Mouse (Mus musculus): Measurements from ENCODE around the gene Gm3435. TPM values are rescaled to one million over a fixed set of nuclear protein-coding genes. Genes with fewer than 3 reads are reported as not detected.
"Not testable (repeated sequence)": the region's sequence is repeated elsewhere in the genome, so short reads cannot be mapped to it uniquely, and the experiment has no call there.

Gene Gm3435
- polyA plus RNA-seq (2015; fragmentation: Nextera tagmentation; extraction: Ambion mirVana): 5.0 and 6.7 TPM in 2 replicates

DNA sequence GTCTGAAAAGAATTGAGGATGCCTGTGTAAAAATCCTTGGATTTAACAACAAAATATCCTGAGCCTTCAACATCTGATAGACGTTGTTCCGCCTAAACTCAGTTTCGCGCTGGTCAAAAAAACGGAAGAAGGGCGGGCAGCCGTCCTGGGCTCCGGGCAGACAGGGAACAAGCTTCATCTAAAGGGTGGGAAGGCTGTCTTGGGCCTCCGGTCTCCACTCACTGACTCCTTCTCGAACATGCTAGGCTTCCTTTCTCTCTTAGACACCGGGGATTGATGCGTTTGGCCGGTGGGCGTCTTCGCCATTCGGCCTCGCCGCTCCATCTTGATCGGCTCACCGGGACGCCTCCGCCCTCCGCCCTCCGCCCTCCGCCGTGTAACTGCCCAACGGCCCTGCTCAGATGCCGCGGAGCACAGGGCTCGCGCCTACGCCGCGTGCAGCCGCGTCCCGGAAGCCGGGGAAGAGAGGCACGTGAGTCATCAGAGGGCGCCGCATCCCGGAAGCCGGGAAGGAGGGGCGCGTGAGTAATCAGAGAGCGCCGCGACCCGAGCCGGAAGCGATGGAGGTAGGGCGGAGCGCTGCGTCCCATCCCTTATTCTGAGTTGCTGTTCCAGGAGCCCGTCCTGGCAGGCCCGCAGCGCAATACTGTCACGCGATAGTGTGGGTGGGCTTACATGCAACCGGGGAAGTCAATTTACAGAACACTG lies at the start of gene Gm3435:
Gm3435 (plus strand) TSS at position 471 of the 708 bp plus-strand sequence.
- H3K36me3 ChIP-seq (ENCODE audit: control insufficient read depth, insufficient read depth, low read length); H3K27ac ChIP-seq (ENCODE audit: low read depth, low read length); H3K4me3 ChIP-seq (ENCODE audit: low read length); H3K27me3 ChIP-seq (replicated peaks; ENCODE audit: control insufficient read depth, insufficient read depth, low read length); H3K9me3 ChIP-seq (ENCODE audit: control insufficient read depth, low read length); H3K9ac ChIP-seq (ENCODE audit: low read depth, low read length); H3K4me2 ChIP-seq (ENCODE audit: low read length); H3K4me1 ChIP-seq (ENCODE audit: control insufficient read depth, insufficient read depth, low read depth, low read length): not testable (repeated sequence)
- peak; percentile 98 for ATAC-seq
- WGBS: no CpG with 5 or more reads among the region's 60 CpGs

- Histone ChIP-seq H3K4me1 (ENCODE audit: control insufficient read depth, insufficient read depth, low read depth, low read length) (peaks cover 6% of the 10 kb centered on the region), H3K4me2 (ENCODE audit: low read length) (peak overlapping the region; percentile 99), H3K36me3 (ENCODE audit: control insufficient read depth, insufficient read depth, low read length) (no peaks in the 10 kb centered on the region), H3K4me3 (ENCODE audit: low read length) (peak overlapping the region; percentile 72), H3K9ac (ENCODE audit: low read depth, low read length) (peak overlapping the region; percentile 80), H3K9me3 (ENCODE audit: control insufficient read depth, low read length) (no peaks in the 10 kb centered on the region), H3K27ac (ENCODE audit: low read depth, low read length) (no peak overlapping the region), H3K27me3 (replicated peaks; ENCODE audit: control insufficient read depth, insufficient read depth, low read length) (no peaks in the 10 kb centered on the region)
- peak; percentile 3; the same call in 1 of the 2 replicates for ATAC-seq
- WGBS: under 1% methylated on average over 8 of the region's 23 CpGs
These were observed 49.5 kb upstream of the Gm3435 start for GRCm38 (mm10) chr17:14960520-14960919.

GRCm38 (mm10) chr17:14960951-14961556 lies 48.9 kb upstream of the Gm3435 start, which contains the start of gene Phf10:
Phf10 (minus strand) TSS chr17:14961273.
- WGBS: under 1% methylated on average over 40 of the region's 100 CpGs
- peak within 1 kb of the TSS; percentile 67; the same call in 1 of the 2 replicates for H3K27ac ChIP-seq (ENCODE audit: low read depth, low read length)

GRCm38 (mm10) chr17:14961557-14962154 lies 48.3 kb upstream of the Gm3435 start:
- not testable (repeated sequence) for H3K36me3 ChIP-seq (ENCODE audit: control insufficient read depth, insufficient read depth, low read length); H3K4me3 ChIP-seq (ENCODE audit: low read length); H3K27me3 ChIP-seq (replicated peaks; ENCODE audit: control insufficient read depth, insufficient read depth, low read length); H3K27ac ChIP-seq (ENCODE audit: low read depth, low read length); H3K9me3 ChIP-seq (ENCODE audit: control insufficient read depth, low read length); H3K4me1 ChIP-seq (ENCODE audit: control insufficient read depth, insufficient read depth, low read depth, low read length); H3K4me2 ChIP-seq (ENCODE audit: low read length); H3K9ac ChIP-seq (ENCODE audit: low read depth, low read length)
- ATAC-seq: peak; percentile 95
- no CpG with 5 or more reads among the region's 44 CpGs for WGBS

More at GRCm38 (mm10) chr17:14960951-14961556, 48.9 kb upstream of the Gm3435 start, which contains the start of gene Phf10:
- Histone ChIP-seq H3K9ac (ENCODE audit: low read depth, low read length) (peak within 1 kb of the TSS; percentile 80), H3K4me2 (ENCODE audit: low read length) (peak within 1 kb of the TSS; percentile 99), H3K4me3 (ENCODE audit: low read length) (peak within 1 kb of the TSS; percentile 72)
- H3K27me3 ChIP-seq (replicated peaks; ENCODE audit: control insufficient read depth, insufficient read depth, low read length); H3K4me1 ChIP-seq (ENCODE audit: control insufficient read depth, insufficient read depth, low read depth, low read length); H3K9me3 ChIP-seq (ENCODE audit: control insufficient read depth, low read length); H3K36me3 ChIP-seq (ENCODE audit: control insufficient read depth, insufficient read depth, low read length): not testable (repeated sequence)
- peak; percentile 82 for ATAC-seq

DNA sequence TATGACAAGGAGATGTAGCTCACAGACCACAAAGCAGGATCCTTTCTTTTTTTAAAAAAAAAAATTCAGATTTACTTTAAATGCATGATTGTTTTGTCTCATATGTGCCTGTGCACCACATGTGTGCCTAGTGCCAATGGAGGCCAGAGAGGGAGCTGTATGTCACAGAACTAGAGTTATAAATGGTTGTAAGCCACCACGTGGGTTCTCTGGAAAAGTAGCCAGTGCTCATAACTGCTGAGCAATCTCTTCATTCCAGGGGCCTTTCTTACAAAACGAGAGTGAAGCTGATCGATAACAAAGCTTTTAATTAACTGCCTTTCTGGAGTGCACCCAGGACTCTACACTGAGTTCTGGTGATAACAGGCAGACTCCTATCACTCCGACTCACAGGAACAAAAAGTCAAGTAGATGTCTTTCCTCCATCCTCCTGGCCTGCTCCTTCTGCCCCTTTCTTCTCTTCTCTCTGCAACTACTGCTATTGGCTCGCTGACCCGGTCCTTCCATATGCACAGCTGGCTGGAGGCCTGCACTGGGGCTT lies 41.5 kb upstream of the Gm3435 start:
- H3K27me3 ChIP-seq (replicated peaks; ENCODE audit: control insufficient read depth, insufficient read depth, low read length); H3K4me1 ChIP-seq (ENCODE audit: control insufficient read depth, insufficient read depth, low read depth, low read length); H3K4me3 ChIP-seq (ENCODE audit: low read length); H3K27ac ChIP-seq (ENCODE audit: low read depth, low read length); H3K9ac ChIP-seq (ENCODE audit: low read depth, low read length); H3K9me3 ChIP-seq (ENCODE audit: control insufficient read depth, low read length); ATAC-seq; H3K36me3 ChIP-seq (ENCODE audit: control insufficient read depth, insufficient read depth, low read length); H3K4me2 ChIP-seq (ENCODE audit: low read length): not testable (repeated sequence)
- no CpG with 5 or more reads among the region's 6 CpGs for WGBS

- H3K27ac ChIP-seq (ENCODE audit: low read depth, low read length); H3K9ac ChIP-seq (ENCODE audit: low read depth, low read length); H3K4me3 ChIP-seq (ENCODE audit: low read length); H3K36me3 ChIP-seq (ENCODE audit: control insufficient read depth, insufficient read depth, low read length); H3K27me3 ChIP-seq (replicated peaks; ENCODE audit: control insufficient read depth, insufficient read depth, low read length); H3K4me1 ChIP-seq (ENCODE audit: control insufficient read depth, insufficient read depth, low read depth, low read length); H3K4me2 ChIP-seq (ENCODE audit: low read length); H3K9me3 ChIP-seq (ENCODE audit: control insufficient read depth, low read length); ATAC-seq: not testable (repeated sequence)
- WGBS: 3% methylated on average over 4 of the region's 7 CpGs
These were observed 32.1 kb upstream of the Gm3435 start for GRCm38 (mm10) chr17:14977718-14978361.

DNA sequence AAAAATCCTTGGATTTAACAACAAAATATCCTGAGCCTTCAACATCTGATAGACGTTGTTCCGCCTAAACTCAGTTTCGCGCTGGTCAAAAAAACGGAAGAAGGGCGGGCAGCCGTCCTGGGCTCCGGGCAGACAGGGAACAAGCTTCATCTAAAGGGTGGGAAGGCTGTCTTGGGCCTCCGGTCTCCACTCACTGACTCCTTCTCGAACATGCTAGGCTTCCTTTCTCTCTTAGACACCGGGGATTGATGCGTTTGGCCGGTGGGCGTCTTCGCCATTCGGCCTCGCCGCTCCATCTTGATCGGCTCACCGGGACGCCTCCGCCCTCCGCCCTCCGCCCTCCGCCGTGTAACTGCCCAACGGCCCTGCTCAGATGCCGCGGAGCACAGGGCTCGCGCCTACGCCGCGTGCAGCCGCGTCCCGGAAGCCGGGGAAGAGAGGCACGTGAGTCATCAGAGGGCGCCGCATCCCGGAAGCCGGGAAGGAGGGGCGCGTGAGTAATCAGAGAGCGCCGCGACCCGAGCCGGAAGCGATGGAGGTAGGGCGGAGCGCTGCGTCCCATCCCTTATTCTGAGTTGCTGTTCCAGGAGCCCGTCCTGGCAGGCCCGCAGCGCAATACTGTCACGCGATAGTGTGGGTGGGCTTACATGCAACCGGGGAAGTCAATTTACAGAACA lies 31.5 kb upstream of the Gm3435 start, which contains the start of the genes 9030025P20Rik and Gm3417:
9030025P20Rik (plus strand) TSS at position 107 of the 677 bp plus-strand sequence.
Gm3417 (minus strand) TSS at position 429 of the 677 bp plus-strand sequence.
- peak; percentile 99 for ATAC-seq
- H3K36me3 ChIP-seq (ENCODE audit: control insufficient read depth, insufficient read depth, low read length); H3K27me3 ChIP-seq (replicated peaks; ENCODE audit: control insufficient read depth, insufficient read depth, low read length); H3K27ac ChIP-seq (ENCODE audit: low read depth, low read length); H3K9ac ChIP-seq (ENCODE audit: low read depth, low read length); H3K4me2 ChIP-seq (ENCODE audit: low read length); H3K4me3 ChIP-seq (ENCODE audit: low read length); H3K4me1 ChIP-seq (ENCODE audit: control insufficient read depth, insufficient read depth, low read depth, low read length); H3K9me3 ChIP-seq (ENCODE audit: control insufficient read depth, low read length): not testable (repeated sequence)
- no CpG with 5 or more reads among the region's 60 CpGs for WGBS

DNA sequence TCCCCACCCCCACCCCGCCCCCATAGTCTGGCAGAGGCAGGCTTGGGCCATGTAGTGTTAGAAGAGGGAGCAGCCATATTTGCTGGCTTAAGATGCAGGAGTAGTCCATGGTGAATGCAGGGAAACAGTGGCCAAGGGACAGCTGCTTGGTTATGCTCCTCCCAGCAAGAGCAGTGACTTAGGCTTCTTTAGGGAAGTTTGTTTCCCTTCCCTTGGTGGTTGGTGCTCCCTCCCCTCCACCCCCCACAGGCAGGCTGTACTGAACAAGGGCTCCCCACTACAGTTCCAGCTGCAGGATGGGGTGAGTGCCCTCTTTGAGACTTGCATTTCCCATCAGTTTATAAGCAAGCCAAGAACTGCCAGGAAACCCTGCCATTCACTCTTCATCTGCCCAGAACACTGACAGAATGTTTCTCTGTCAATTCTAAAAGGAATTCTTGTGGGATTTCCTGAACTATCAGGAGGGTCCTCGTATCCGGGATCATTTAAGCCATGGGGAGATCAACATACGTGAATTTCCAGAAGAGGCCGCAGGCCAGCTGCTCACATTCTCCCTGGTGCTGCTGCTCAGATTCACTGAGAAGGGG lies 19.8 kb upstream of the Gm3435 start:
- not testable (repeated sequence) for H3K27me3 ChIP-seq (replicated peaks; ENCODE audit: control insufficient read depth, insufficient read depth, low read length); H3K4me1 ChIP-seq (ENCODE audit: control insufficient read depth, insufficient read depth, low read depth, low read length); H3K27ac ChIP-seq (ENCODE audit: low read depth, low read length); H3K9ac ChIP-seq (ENCODE audit: low read depth, low read length); H3K4me2 ChIP-seq (ENCODE audit: low read length); ATAC-seq; H3K36me3 ChIP-seq (ENCODE audit: control insufficient read depth, insufficient read depth, low read length); H3K9me3 ChIP-seq (ENCODE audit: control insufficient read depth, low read length); H3K4me3 ChIP-seq (ENCODE audit: low read length)
- 62% methylated on average over 4 of the region's 5 CpGs for WGBS

Measured in hindbrain, embryonic 16.5 days (tissue).